Mouse (Mus musculus): Measurements from ENCODE around the gene Anxa4.

- TF ChIP-seq CTCF (IDR thresholded peaks at IDR 0.05; ENCODE audit: borderline replicate concordance, insufficient read depth, low read depth, low read length) (no peak), POLR2A (IDR thresholded peaks at IDR 0.05; ENCODE audit: borderline replicate concordance, insufficient read depth, low read length) (no peak)
Measured at GRCm38 (mm10) chr6:86841949-86842348, 48.6 kb upstream of the Anxa4 start.

All from cerebellum, adult 2 months (tissue).